ENCODE assay signal across 13 mouse cellular contexts in the genomic region with DNA sequence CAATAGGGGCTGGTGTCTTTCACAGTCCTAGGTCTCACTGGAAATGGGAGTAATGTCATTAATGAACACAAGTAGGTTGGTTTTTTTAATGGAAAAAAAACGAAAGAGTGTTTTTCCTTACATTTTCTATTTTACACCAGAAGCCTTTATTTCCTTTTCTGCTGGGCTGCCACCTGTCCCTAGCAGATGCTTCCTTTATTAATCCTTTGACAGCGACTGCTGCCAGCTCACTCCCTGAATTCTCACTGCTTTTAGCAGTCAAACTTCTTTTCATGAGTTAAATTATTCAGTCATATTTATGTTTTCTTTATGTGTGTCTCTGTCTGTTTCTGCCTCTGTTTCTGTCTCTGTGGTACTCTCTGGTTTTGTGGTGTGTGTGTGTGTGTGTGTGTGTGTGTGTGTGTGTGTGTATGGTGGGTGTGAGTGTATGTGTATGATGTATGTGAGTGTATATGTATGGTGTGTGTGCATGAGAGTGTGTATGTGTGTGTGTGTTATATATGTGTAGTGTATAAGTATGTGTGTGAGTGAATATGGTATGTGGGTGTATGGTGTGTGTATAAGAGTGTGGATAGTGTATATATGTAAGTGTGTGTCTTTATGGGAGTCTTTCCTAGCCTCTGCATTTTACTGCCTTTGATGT.
DNase-seq lines count a peak whose midpoint lies in the region; ATAC-seq and TF ChIP-seq lines count a peak whose summit lies in the region.
"Had no signal": no experiment of that assay in that cellular context is flagged by ENCODE, and none has a peak within 500 bp of the region (broad histone marks: within the 10 kb centered on the region; RNA-seq: fewer than 3 reads in every experiment).

No protein-coding gene starts in this region.

- H3K36me3 ChIP-seq in thymus, adult 2 months (ENCODE audit: control insufficient read depth, insufficient read depth, low read length): no peaks in the 10 kb centered on the region
- H3K36me3 ChIP-seq: liver, embryonic 15.5 days had no signal

- no peak overlapping the region for H3K27ac ChIP-seq in thymus, adult 2 months (ENCODE audit: control insufficient read depth, insufficient read depth, low read length)
- H3K27ac ChIP-seq: heart, adult 2 months; liver, embryonic 15.5 days; macrophage had no signal

- DNase-seq in frontal cortex, postnatal 10 days (ENCODE audit: low spot score in 2 of 2): no peak
- DNase-seq in right cerebral cortex, adult 18-20 months: peak; percentile 6
- no peak for DNase-seq in right cerebral cortex, postnatal 14 days
- peak; percentile 31 to 74 for DNase-seq in layer of hippocampus, adult 18-20 months (ENCODE audit: low spot score in 2 of 2)
- DNase-seq in gastrocnemius, postnatal 10 days: no peak
- no peak for DNase-seq in thymus, adult 2 months
- no peak for DNase-seq in heart, postnatal 25 days (ENCODE audit: low spot score)
- DNase-seq: heart, adult 2 months; heart, postnatal 4 days; kidney, adult 11 months had no signal

- ATAC-seq in frontal cortex, adult (ENCODE audit: low TSS enrichment): peak; percentile 34; the same call in 1 of the 2 replicates

- no peaks in the 10 kb centered on the region for H3K27me3 ChIP-seq in thymus, adult 2 months (ENCODE audit: control insufficient read depth, insufficient read depth, low read length)
- H3K27me3 ChIP-seq: liver, embryonic 15.5 days had no signal

- TF ChIP-seq POLR2A in thymus, adult 2 months (IDR thresholded peaks at IDR 0.05; ENCODE audit: control insufficient read depth, extremely low read depth, insufficient read depth, low read length, poor library complexity): no peak

- intact Hi-C loops in heart, postnatal 25 days (cut with DNase I): no loop called here

- H3K4me1 ChIP-seq in thymus, adult 2 months (replicated peaks; ENCODE audit: control insufficient read depth, insufficient read depth, low read length): no peaks in the 10 kb centered on the region
- H3K4me1 ChIP-seq: liver, embryonic 15.5 days had no signal

- no peak overlapping the region for H3K4me3 ChIP-seq in thymus, adult 2 months (ENCODE audit: control insufficient read depth, insufficient read depth, low read length)
- H3K4me3 ChIP-seq: heart, adult 2 months; liver, embryonic 15.5 days had no signal

- WGBS in thymus, adult 2 months: 74% methylated on average over 2 of the region's 2 CpGs

- no peak for TF ChIP-seq CTCF in thymus, adult 2 months (IDR thresholded peaks at IDR 0.05; ENCODE audit: borderline replicate concordance, control insufficient read depth, extremely low read depth, insufficient read depth, low read length, poor library complexity)

Comparison
In these comparisons a context has a peak if more than half of its experiments do, and no peak if none do; other contexts are left out.
1. DNase-seq: peak in right cerebral cortex, adult 18-20 months (single experiment) and layer of hippocampus, adult 18-20 months (2 of 2); none in frontal cortex, postnatal 10 days (0 of 2), right cerebral cortex, postnatal 14 days (single experiment), gastrocnemius, postnatal 10 days (single experiment), thymus, adult 2 months (single experiment) and heart, postnatal 25 days (single experiment).